Mouse (Mus musculus) urinary bladder, postnatal 10 days (tissue): ENCODE measurements around the gene Glipr1l3.
"Not testable (repeated sequence)": the region's sequence is repeated elsewhere in the genome, so short reads cannot be mapped to it uniquely, and the experiment has no call there.

Source experiments
- DNase-seq: peaks from one replicate; pipeline ENCODE4 v3.0.0; 2022; ENCODE audit warnings: low spot score

Glipr1l3 gene

DNA sequence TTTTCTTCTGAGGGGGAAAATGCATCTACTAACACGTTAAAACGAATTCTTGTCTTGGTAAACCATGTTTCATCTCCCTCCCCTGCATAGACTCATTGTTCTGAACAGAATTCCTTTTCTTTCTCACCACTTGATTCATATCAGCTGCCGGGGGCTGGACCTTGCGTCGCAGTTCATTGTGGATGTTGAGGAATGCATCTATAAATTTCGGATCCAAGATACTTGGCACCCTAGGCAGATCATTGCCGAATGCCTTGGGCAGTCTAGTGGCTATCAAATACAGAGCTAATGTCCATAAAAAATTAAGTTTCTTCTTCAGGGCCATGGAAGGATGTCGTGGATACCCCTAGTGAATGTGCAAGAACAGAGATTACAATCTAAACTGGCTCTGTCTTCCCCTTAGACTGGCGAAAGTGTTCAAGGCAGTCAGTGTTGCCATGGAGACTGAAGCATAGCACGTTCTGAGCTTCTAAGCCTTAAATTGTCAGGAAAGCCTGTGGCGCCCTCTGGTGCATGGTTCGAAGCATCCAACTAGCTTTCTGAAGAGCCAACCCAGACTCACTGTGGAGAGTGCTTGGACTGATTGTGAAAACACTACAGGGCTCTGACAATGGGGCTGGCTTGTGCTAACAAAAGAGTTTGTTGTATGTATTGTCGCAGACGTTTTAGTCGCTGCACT, at the start of gene Glipr1l3:
Gene Glipr1l3 (minus strand): TSS at position 446 of the 679 bp plus-strand sequence.
- DNase-seq = not testable (repeated sequence)

DNA sequence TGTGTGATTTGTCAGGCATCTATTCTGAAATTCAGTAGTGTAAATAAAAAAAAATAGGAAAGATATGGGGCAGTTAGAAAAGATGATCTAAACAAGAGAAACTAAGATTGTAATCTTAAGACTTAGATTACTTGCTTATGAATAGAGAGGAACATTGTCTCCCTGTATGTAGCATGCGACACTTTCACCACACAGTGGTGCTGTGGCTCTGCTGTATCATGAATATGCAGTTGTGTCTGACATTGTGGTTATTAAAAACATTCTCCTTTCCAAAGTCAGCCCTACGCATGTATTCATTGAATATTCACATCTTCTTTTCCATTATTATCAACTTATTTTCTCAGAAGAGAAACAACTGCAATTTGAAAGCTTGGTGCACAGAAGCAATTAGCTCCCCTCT, 43.3 kb upstream of the Glipr1l3 start:
- DNase-seq = no peak

DNA sequence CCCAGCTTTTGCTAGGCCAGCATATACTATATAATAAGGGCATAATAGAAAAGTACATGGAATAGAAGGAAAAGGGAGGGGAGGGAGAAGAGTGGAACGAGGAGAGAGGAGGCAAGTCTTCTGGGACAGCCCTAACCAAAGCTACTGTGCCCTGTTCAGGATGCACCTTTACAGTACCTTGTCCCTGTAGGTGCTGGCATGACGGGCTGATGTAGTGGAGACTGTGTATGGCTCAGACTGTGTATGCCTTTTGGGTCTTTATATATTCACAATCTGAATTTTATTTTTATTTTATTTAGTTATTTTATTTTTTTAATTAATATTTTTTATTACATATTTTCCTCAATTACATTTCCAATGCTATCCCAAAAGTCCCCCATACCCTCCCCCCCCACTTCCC, 33.8 kb upstream of the Glipr1l3 start:
- DNase-seq = not testable (repeated sequence)

DNA sequence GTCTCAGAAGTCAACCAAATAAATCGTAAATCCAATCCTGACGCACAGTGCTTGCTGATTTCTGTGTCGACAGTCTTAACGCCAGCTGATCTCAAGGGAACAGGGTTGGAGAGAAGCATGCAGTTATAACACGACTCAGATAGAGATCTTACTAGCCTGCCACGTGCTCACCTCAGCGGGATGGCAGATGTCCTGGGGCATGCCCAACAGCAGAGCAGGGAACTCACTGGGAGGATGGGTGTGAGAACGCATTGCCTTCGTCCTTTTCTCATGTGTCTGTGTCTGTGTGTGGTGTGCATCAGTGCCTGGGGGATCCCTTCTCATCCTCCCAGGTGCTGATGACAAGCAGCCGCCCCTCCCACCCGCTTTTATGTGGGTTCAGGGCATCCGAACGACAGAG, 16.9 kb upstream of the Glipr1l3 start:
- not testable (repeated sequence) for DNase-seq

DNA sequence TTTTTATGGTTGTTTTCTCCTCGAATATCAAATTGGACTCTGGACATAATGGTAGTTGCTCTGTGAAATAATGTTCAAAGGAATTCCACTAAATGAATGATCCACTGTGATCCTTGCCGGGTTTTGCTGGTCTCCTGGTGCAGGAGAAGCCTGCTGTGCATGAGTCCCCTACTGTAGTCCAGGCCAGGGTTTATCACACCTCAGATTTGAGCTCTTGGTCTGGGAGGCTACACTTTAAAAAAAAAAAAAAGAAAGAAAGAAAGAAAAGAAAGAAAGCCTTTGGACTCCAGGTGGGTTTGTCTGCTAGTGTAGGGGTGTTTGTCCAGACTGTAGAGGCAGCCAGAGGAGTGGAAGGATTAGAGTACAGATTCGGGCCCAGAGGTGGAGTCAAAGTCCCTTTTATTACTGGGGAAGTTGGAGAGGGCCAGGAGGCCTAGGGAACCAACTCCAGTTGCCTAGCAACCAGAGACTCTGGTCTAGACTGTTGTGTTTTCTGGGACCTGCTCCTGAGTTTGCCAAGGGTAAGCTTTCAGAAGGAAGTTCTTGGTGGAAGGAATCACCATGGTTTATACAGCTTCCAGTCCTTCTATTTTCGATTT, 3.1 kb upstream of the Glipr1l3 start, which contains the start of gene Caps2:
Gene Caps2 (plus strand): TSS at position 454 of the 599 bp plus-strand sequence.
- no peak for DNase-seq

DNA sequence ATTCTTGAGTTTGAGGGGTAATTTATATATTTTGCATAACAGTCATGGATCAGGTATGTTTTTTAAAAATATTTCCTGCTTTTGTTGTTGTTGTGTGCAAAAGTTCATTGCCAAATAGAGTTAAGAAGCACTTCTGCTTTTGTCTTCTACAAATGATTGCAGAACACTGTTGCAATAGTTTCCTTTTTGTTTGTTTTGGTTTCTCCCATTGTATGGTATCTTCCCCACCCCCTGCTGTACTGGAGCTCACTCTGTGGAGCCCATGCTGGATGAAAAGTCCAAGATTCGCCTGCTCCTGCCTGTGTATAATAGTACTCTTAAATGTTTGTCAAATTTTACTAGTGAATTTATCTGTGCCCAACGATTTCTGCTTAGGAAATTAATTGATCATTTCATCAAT, 20.3 kb downstream of the Glipr1l3 start:
- no peak for DNase-seq

DNA sequence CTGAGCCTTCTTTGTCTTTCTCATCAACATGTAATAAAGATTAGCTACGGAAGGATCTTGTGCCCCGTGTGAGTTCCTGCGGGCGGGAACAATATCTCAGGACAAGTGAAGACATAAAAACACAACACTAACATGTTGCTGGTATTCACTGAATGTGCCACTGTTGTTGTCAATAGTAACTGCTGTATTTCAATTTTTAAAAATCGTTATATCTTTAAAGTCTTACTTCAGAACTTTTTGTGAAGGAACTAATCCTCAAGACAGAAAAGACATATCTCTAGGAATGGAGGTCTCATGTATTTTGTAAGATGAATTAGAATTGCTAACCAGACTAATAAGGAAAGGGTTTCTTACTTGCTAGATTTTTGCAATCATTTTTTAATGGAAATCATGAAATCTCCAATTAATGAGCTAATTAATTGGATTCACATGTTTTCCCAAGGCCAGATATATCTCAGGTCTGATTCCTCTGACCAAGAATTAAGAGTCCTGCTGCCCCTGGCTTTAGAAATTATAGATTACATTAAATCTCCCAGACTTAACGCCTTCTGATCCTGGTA, 21.2 kb downstream of the Glipr1l3 start:
- no peak for DNase-seq

DNA sequence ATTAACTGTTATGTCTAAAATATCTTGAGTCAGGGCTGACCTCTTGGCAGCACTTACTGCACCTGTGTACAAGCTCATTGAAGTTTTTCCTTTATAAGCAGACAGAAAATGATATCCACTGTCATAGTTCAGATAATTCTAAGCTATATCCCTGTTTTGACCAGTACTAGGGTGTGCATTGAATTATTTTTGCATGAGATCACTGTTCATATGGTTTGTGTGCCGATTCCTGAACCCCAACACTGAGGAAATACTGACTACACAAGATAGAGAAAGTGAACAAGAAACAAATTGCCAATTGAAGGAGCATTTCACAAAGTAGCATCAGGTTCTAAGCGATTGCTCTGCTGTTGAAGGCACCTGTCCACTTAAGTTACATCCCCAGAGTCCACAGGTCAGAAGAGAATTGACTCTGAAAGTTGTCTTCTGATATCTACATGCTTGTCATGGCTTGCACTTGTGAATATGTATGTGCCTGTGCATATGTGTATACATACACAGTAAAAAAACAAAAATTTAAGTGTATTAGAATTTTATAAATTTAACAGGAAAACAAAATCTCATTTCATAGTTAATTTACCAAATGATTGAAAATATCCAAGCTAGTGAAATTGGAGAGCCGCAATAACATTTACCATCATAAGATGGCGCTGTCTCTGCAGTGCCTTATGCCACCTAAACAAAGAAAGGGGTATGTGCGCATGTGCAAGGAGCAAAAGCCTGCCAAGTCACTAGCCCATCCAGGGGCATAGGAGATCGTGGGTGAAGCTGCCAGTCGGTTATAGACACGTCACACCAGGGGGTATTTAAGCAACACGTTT, 21.9 kb downstream of the Glipr1l3 start:
- no peak for DNase-seq

DNA sequence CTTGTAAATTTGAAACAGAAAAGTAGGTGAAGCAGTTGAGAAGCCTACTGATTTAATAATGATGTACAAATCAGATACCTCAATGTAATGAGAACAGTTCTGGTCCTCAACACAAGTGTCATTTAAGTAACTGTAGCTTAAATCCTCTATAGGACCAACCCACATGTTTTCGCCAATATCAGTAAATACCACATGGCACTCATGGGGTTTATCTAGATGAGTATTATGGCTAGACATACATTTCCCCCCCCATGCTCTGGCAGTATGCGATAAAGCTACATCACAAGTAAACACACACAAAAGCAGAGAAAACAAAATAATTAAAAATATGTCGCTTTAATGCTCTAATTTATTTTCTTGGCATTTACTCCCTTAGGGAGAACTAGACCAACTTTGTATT, 27.9 kb downstream of the Glipr1l3 start:
- DNase-seq = no peak

DNA sequence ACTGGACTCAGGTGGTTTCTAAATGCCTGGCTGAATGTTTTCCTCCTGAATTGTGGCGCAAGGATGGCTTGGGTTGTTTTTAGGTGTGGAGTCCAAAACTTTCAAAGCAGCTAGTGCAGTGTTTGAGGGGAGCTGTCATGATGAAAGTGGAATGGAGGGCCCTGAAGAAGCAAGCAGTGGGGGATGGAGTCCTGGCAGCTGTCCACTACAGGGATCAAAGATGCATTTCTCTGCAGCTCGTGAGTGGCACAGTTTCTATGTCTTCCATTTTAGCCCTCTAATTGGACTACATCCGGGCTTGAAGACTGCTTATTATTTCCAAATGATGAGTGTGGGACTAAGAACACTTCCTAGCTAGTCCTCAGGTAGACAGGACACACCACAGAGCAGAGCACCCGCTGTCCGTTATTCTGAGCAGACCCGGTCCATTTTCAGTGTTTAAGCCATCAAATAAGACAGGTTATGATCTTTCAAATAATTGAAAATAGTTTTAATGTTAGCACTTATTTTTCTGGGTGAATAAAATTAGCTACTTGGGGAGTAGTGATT, 32.4 kb downstream of the Glipr1l3 start:
- DNase-seq = not testable (repeated sequence)

DNA sequence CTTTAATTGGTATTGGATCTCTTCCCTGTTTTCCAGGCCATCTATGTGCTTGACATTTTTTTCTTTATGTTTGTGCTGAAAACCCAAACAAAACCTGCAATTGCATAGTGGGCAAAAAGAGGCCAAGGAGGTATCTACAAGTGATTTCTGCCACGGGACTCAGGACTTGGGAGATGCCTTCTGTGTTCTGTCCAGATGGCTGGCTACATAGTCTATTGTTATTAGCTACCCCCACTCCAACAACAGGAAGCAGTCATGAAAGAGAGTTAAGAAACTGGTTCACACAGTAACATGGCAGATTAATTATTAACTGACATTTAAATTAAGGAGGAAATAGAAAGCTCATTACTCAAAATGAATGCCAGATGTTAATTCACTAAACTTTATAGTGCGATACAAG, 35.0 kb downstream of the Glipr1l3 start:
- not testable (repeated sequence) for DNase-seq

DNA sequence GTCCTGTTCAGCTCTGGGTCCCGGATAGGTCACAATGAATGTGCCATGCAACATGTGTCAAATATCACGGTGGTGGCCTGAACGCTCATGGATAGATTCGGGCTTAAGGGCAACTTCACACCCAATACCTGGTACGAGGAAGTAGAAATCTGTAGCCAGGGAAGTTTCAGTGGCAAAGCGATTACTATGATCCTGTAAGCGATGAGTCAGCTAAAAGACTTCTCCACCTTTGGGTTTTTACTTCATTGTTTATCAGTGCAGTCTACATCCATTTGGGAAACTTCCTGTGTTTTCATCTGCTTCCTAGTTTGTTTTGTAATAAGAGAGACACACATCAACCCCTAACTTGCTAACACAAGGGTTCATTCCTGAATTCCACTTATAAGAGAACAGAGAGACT, 49.7 kb downstream of the Glipr1l3 start:
- no peak for DNase-seq

DNA sequence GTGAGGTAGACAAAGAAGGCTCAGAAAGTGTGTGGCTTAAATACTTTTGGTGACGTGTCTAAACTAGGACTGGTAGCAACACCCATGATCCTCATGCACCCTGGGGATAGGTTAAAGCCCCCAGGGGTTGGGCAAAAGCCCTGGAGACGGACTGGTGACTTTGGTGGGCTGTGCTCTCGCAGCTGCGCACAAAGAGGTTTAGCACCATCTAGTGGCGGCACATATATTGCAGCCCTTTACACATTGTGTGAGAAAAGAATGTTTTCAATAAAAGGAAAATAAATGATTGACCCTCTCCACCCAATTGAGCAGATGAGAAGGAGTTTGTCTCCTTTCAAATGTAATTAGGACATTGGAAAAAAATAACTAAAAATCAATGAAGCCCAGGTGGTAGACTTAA, 54.3 kb downstream of the Glipr1l3 start:
- DNase-seq = not testable (repeated sequence)
